Mouse (Mus musculus): Measurements from ENCODE around the gene Kctd18. TPM values are rescaled to one million over a fixed set of nuclear protein-coding genes. Genes with fewer than 3 reads are reported as not detected.

Kctd18 gene
- total RNA-seq, 4 experiments from 2014 or later: 3.2 to 8.6 (median 6.6) TPM

Other genes with a start within 250 kb of the Kctd18 start
- 1 to 10 TPM; 1.6 to 2.3 (median 2.1) TPM for gene Spats2l, start 244.8 kb downstream of the Kctd18 start, total RNA-seq (2022)
- gene Sgo2a, start 23.0 kb downstream of the Kctd18 start, total RNA-seq (2022): under 1 TPM; 0.22 to 0.48 (median 0.30) TPM
- gene Aox1, start 11.0 kb upstream of the Kctd18 start, total RNA-seq (2022): 1 to 10 TPM; 7.2 to 9.7 (median 7.8) TPM
- gene Aox3, start 94.2 kb upstream of the Kctd18 start, total RNA-seq (2022): 1 to 10 TPM in 2 of 4 experiments, under 1 TPM in 2; 0.73 to 2.0 (median 1.4) TPM
- not detected for gene Aox4, start 191.4 kb upstream of the Kctd18 start, total RNA-seq (2022)

All from gastrocnemius, adult 8-10 months (tissue).